Mouse (Mus musculus): ENCODE data around the gene Olfr427. TPM values are rescaled to one million over a fixed set of nuclear protein-coding genes. Genes with fewer than 3 reads are reported as not detected.

Gene Olfr427
- polyA plus RNA-seq, 1 experiment from 2014 or later = not detected

DNA sequence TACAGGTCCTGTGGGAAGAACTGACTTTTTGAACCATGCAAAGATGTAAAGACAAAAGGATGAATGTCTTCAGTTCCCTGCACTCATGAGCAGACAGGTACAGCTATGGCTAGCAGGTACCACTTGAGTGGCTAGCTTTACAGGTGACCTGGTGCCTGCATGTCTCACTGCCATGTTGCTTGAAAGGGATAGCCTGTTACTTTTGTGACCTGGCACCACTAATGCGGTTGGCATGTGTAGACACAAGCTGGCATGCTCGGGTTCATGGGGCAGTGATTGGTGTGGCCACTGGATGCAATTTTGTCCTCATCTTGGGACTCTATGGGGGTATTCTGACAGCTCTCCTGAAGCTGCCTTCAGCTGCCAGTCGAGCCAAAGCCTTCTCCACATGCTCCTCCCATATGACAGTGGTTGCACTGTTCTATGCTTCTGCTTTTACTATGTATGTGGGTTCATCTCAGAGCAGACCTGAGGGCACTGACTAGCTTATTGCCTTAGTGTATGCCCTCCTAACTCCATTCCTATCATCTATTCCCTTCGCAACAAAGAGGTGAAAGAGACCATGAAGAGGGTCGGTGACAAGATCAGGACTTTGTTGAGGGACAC, 44.7 kb upstream of the Olfr427 start:
- Histone ChIP-seq H3K27me3 (ENCODE audit: control insufficient read depth, insufficient read depth, low read length) (no peaks in the 10 kb centered on the region), H3K4me1 (replicated peaks; ENCODE audit: control insufficient read depth, insufficient read depth) (no peaks in the 10 kb centered on the region), H3K4me3 (ENCODE audit: low read depth, low read length) (no peak overlapping the region), H3K36me3 (ENCODE audit: control insufficient read depth, insufficient read depth, low read length) (no peaks in the 10 kb centered on the region), H3K9ac (ENCODE audit: low read length) (no peak overlapping the region), H3K4me2 (replicated peaks; ENCODE audit: low read depth) (no peak overlapping the region), H3K9me3 (ENCODE audit: control insufficient read depth, low read length) (no peaks in the 10 kb centered on the region), H3K27ac (replicated peaks) (no peak overlapping the region)
- ATAC-seq (ENCODE audit: low FRiP score, low TSS enrichment) (no peak), DNase-seq (ENCODE audit: low spot score) (no peak)
- 83% methylated on average over 5 of the region's 5 CpGs for WGBS
- no peak for TF ChIP-seq EP300 (optimal IDR thresholded peaks at IDR 0.05)
- TF ChIP-seq CTCF (IDR thresholded peaks at IDR 0.05; ENCODE audit: low read depth) = no peak

DNA sequence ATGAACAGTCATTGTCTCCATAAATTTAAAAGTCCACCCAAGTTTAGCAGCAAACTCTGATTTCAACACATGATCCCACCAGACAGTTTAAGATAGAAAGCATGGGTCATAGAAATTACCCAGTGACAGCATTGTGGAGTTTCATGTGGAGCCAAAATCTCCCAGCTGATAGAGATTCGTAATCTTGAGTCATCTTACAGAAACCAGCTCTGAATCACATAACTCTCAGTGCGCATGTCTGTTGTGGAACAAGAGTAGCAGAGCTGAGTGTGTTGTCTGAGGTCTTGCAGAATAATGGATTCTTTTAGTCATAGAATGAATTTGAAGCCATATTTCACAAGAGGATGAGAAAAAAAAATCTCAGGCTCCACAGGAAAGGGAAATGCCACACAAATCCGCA, 43.7 kb upstream of the Olfr427 start:
- ATAC-seq (ENCODE audit: low FRiP score, low TSS enrichment) (no peak), DNase-seq (ENCODE audit: low spot score) (no peak)
- H3K27ac ChIP-seq (replicated peaks) = no peak overlapping the region
- H3K36me3 ChIP-seq (ENCODE audit: control insufficient read depth, insufficient read depth, low read length) = no peaks in the 10 kb centered on the region
- H3K9ac ChIP-seq (ENCODE audit: low read length) = no peak overlapping the region
- H3K4me1 ChIP-seq (replicated peaks; ENCODE audit: control insufficient read depth, insufficient read depth) = no peaks in the 10 kb centered on the region
- WGBS = 64% methylated on average over 3 of the region's 3 CpGs
- no peaks in the 10 kb centered on the region for H3K27me3 ChIP-seq (ENCODE audit: control insufficient read depth, insufficient read depth, low read length)
- H3K4me2 ChIP-seq (replicated peaks; ENCODE audit: low read depth) = no peak overlapping the region
- H3K4me3 ChIP-seq (ENCODE audit: low read depth, low read length) = no peak overlapping the region
- no peaks in the 10 kb centered on the region for H3K9me3 ChIP-seq (ENCODE audit: control insufficient read depth, low read length)
- TF ChIP-seq EP300 (optimal IDR thresholded peaks at IDR 0.05) (no peak), CTCF (IDR thresholded peaks at IDR 0.05; ENCODE audit: low read depth) (no peak)

- no peak for ATAC-seq (ENCODE audit: low FRiP score, low TSS enrichment)
- Histone ChIP-seq H3K4me2 (replicated peaks; ENCODE audit: low read depth) (no peak overlapping the region), H3K36me3 (ENCODE audit: control insufficient read depth, insufficient read depth, low read length) (no peaks in the 10 kb centered on the region), H3K27me3 (ENCODE audit: control insufficient read depth, insufficient read depth, low read length) (no peaks in the 10 kb centered on the region), H3K9me3 (ENCODE audit: control insufficient read depth, low read length) (no peaks in the 10 kb centered on the region), H3K4me1 (replicated peaks; ENCODE audit: control insufficient read depth, insufficient read depth) (no peaks in the 10 kb centered on the region), H3K27ac (replicated peaks) (no peak overlapping the region), H3K9ac (ENCODE audit: low read length) (no peak overlapping the region), H3K4me3 (ENCODE audit: low read depth, low read length) (no peak overlapping the region)
- WGBS = 67% methylated on average over 2 of the region's 2 CpGs
- no peak for DNase-seq (ENCODE audit: low spot score)
- TF ChIP-seq CTCF (IDR thresholded peaks at IDR 0.05; ENCODE audit: low read depth) = no peak
- no peak for TF ChIP-seq EP300 (optimal IDR thresholded peaks at IDR 0.05)
Measured at GRCm38 (mm10) chr1:174055248-174055647, 41.4 kb upstream of the Olfr427 start.

DNA sequence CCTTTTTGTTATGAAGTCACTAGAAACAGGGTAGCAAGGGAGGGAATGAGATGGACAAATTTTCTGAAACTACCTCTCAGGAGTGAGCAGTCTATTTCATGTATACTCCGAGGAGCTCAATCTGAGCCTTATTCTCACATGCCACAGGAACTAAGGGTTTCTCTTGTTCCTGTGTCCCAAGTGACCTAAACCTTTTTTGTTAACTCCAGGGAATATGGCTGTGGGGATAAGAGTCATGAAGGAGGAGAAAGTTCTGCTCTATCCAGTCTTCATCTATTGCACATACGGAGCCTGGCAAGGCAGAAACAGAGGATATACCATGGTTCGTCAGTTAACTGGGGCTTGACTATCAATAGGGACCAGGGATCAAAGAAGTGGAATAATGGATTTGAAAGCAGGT, 30.4 kb upstream of the Olfr427 start, which contains the start of gene Olfr430:
Gene Olfr430 (plus strand): TSS at position 301 of the 400 bp plus-strand sequence.
- Histone ChIP-seq H3K4me3 (ENCODE audit: low read depth, low read length) (no peak within 1 kb of the TSS), H3K9ac (ENCODE audit: low read length) (no peak within 1 kb of the TSS), H3K9me3 (ENCODE audit: control insufficient read depth, low read length) (no peaks in the 10 kb centered on the region), H3K4me1 (replicated peaks; ENCODE audit: control insufficient read depth, insufficient read depth) (no peaks in the 10 kb centered on the region), H3K36me3 (ENCODE audit: control insufficient read depth, insufficient read depth, low read length) (no peaks in the 10 kb centered on the region), H3K27ac (replicated peaks) (no peak within 1 kb of the TSS), H3K4me2 (replicated peaks; ENCODE audit: low read depth) (no peak within 1 kb of the TSS), H3K27me3 (ENCODE audit: control insufficient read depth, insufficient read depth, low read length) (no peaks in the 10 kb centered on the region)
- ATAC-seq (ENCODE audit: low FRiP score, low TSS enrichment) (no peak), DNase-seq (ENCODE audit: low spot score) (no peak)
- no peak for TF ChIP-seq CTCF (IDR thresholded peaks at IDR 0.05; ENCODE audit: low read depth)
- no peak for TF ChIP-seq EP300 (optimal IDR thresholded peaks at IDR 0.05)
- WGBS = 84% methylated on average over 3 of the region's 3 CpGs

GRCm38 (mm10) chr1:174084031-174084430, 12.7 kb upstream of the Olfr427 start, which contains the start of gene Olfr429:
Olfr429 (plus strand) TSS chr1:174084331.
- ATAC-seq (ENCODE audit: low FRiP score, low TSS enrichment) (no peak), DNase-seq (ENCODE audit: low spot score) (no peak)
- Histone ChIP-seq H3K27ac (replicated peaks) (no peak within 1 kb of the TSS), H3K27me3 (ENCODE audit: control insufficient read depth, insufficient read depth, low read length) (no peaks in the 10 kb centered on the region), H3K4me1 (replicated peaks; ENCODE audit: control insufficient read depth, insufficient read depth) (no peaks in the 10 kb centered on the region), H3K9ac (ENCODE audit: low read length) (no peak within 1 kb of the TSS), H3K36me3 (ENCODE audit: control insufficient read depth, insufficient read depth, low read length) (no peaks in the 10 kb centered on the region), H3K4me2 (replicated peaks; ENCODE audit: low read depth) (no peak within 1 kb of the TSS), H3K9me3 (ENCODE audit: control insufficient read depth, low read length) (no peaks in the 10 kb centered on the region), H3K4me3 (ENCODE audit: low read depth, low read length) (no peak within 1 kb of the TSS)
- TF ChIP-seq EP300 (optimal IDR thresholded peaks at IDR 0.05) (no peak), CTCF (IDR thresholded peaks at IDR 0.05; ENCODE audit: low read depth) (no peak)
- WGBS = 90% methylated on average over 2 of the region's 2 CpGs

DNA sequence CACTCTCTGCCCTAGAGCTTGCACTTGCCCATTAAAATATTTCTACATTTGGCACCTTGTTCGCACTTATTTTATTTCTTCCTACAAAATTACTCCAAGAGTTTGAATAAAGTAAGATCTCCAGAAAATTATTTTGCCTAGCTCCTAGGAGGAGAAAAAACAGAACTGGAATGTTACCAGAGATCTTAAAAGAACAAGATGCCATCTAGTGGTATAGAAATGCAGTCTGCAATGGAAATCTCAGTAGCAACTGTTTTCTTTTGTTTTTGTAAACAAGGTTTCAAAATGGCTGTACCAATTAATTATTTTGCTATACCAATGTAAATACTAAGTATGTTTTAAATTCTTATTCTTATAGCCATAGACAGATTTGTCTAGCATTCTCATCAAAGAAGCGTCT, 7.0 kb downstream of the Olfr427 start:
- 52% methylated on average over 2 of the region's 2 CpGs for WGBS
- TF ChIP-seq EP300 (optimal IDR thresholded peaks at IDR 0.05) = no peak
- peak; percentile 60 for TF ChIP-seq CTCF (IDR thresholded peaks at IDR 0.05; ENCODE audit: low read depth)
- Histone ChIP-seq H3K4me1 (replicated peaks; ENCODE audit: control insufficient read depth, insufficient read depth) (no peaks in the 10 kb centered on the region), H3K27ac (replicated peaks) (no peak overlapping the region), H3K9ac (ENCODE audit: low read length) (no peak overlapping the region), H3K36me3 (ENCODE audit: control insufficient read depth, insufficient read depth, low read length) (no peaks in the 10 kb centered on the region), H3K27me3 (ENCODE audit: control insufficient read depth, insufficient read depth, low read length) (no peaks in the 10 kb centered on the region), H3K9me3 (ENCODE audit: control insufficient read depth, low read length) (no peaks in the 10 kb centered on the region), H3K4me2 (replicated peaks; ENCODE audit: low read depth) (no peak overlapping the region), H3K4me3 (ENCODE audit: low read depth, low read length) (no peak overlapping the region)
- DNase-seq (ENCODE audit: low spot score) (no peak), ATAC-seq (ENCODE audit: low FRiP score, low TSS enrichment) (no peak)
